Mouse (Mus musculus): ENCODE data around the gene March6. TPM values are rescaled to one million over a fixed set of nuclear protein-coding genes. Genes with fewer than 3 reads are reported as not detected.

The March6 gene
- polyA plus RNA-seq, 1 experiment from 2014 or later = 40.5 TPM

GRCm38 (mm10) chr15:31431847-31432246 is 99.0 kb downstream of the March6 start:
- Histone ChIP-seq H3K27me3 (ENCODE audit: control insufficient read depth, insufficient read depth, low read length) (no peaks in the 10 kb centered on the region), H3K4me1 (ENCODE audit: control insufficient read depth, insufficient read depth, low read length) (no peaks in the 10 kb centered on the region), H3K36me3 (ENCODE audit: control insufficient read depth, insufficient read depth, low read length) (no peaks in the 10 kb centered on the region), H3K27ac (replicated peaks; ENCODE audit: low read depth, low read length) (no peak overlapping the region), H3K4me3 (ENCODE audit: low read depth, low read length) (no peak overlapping the region), H3K9me3 (ENCODE audit: control insufficient read depth, low read length) (no peaks in the 10 kb centered on the region), H3K9ac (ENCODE audit: low read length) (no peak overlapping the region), H3K4me2 (ENCODE audit: low read depth, severe bottlenecking) (no peak overlapping the region)
- WGBS = 88% methylated on average over 8 of the region's 8 CpGs
- DNase-seq (ENCODE audit: low spot score) (no peak), ATAC-seq (ENCODE audit: insufficient number of reproducible peaks, low FRiP score, low TSS enrichment, low read depth) (no peak)

- WGBS = 85% methylated on average over 2 of the region's 2 CpGs
- Histone ChIP-seq H3K4me3 (ENCODE audit: low read depth, low read length) (no peak overlapping the region), H3K27me3 (ENCODE audit: control insufficient read depth, insufficient read depth, low read length) (no peaks in the 10 kb centered on the region), H3K36me3 (ENCODE audit: control insufficient read depth, insufficient read depth, low read length) (no peaks in the 10 kb centered on the region), H3K27ac (replicated peaks; ENCODE audit: low read depth, low read length) (no peak overlapping the region), H3K9me3 (ENCODE audit: control insufficient read depth, low read length) (no peaks in the 10 kb centered on the region), H3K9ac (ENCODE audit: low read length) (no peak overlapping the region), H3K4me1 (ENCODE audit: control insufficient read depth, insufficient read depth, low read length) (no peaks in the 10 kb centered on the region), H3K4me2 (ENCODE audit: low read depth, severe bottlenecking) (no peak overlapping the region)
- no peak for ATAC-seq (ENCODE audit: insufficient number of reproducible peaks, low FRiP score, low TSS enrichment, low read depth)
- DNase-seq (ENCODE audit: low spot score) = peak; percentile 56
Measured at GRCm38 (mm10) chr15:31430014-31430413, 100.8 kb downstream of the March6 start.

- H3K4me1 ChIP-seq (ENCODE audit: control insufficient read depth, insufficient read depth, low read length) = no peaks in the 10 kb centered on the region
- no peak overlapping the region for H3K4me2 ChIP-seq (ENCODE audit: low read depth, severe bottlenecking)
- no peaks in the 10 kb centered on the region for H3K27me3 ChIP-seq (ENCODE audit: control insufficient read depth, insufficient read depth, low read length)
- ATAC-seq (ENCODE audit: insufficient number of reproducible peaks, low FRiP score, low TSS enrichment, low read depth) (no peak), DNase-seq (ENCODE audit: low spot score) (no peak)
- 81% methylated on average over 7 of the region's 7 CpGs for WGBS
- H3K36me3 ChIP-seq (ENCODE audit: control insufficient read depth, insufficient read depth, low read length) = no peaks in the 10 kb centered on the region
- H3K4me3 ChIP-seq (ENCODE audit: low read depth, low read length) = no peak overlapping the region
- no peak overlapping the region for H3K27ac ChIP-seq (replicated peaks; ENCODE audit: low read depth, low read length)
- H3K9ac ChIP-seq (ENCODE audit: low read length) = no peak overlapping the region
- no peaks in the 10 kb centered on the region for H3K9me3 ChIP-seq (ENCODE audit: control insufficient read depth, low read length)
Measured at GRCm38 (mm10) chr15:31429429-31429828, 101.4 kb downstream of the March6 start.

- ATAC-seq (ENCODE audit: insufficient number of reproducible peaks, low FRiP score, low TSS enrichment, low read depth) (no peak), DNase-seq (ENCODE audit: low spot score) (no peak)
- H3K9ac ChIP-seq (ENCODE audit: low read length) = no peak overlapping the region
- no peak overlapping the region for H3K4me2 ChIP-seq (ENCODE audit: low read depth, severe bottlenecking)
- no peaks in the 10 kb centered on the region for H3K27me3 ChIP-seq (ENCODE audit: control insufficient read depth, insufficient read depth, low read length)
- no peak overlapping the region for H3K27ac ChIP-seq (replicated peaks; ENCODE audit: low read depth, low read length)
- H3K4me3 ChIP-seq (ENCODE audit: low read depth, low read length) = no peak overlapping the region
- 79% methylated on average over 12 of the region's 12 CpGs for WGBS
- H3K9me3 ChIP-seq (ENCODE audit: control insufficient read depth, low read length) = no peaks in the 10 kb centered on the region
- no peaks in the 10 kb centered on the region for H3K4me1 ChIP-seq (ENCODE audit: control insufficient read depth, insufficient read depth, low read length)
- H3K36me3 ChIP-seq (ENCODE audit: control insufficient read depth, insufficient read depth, low read length) = no peaks in the 10 kb centered on the region
Measured at GRCm38 (mm10) chr15:31428571-31428970, 102.3 kb downstream of the March6 start.

GRCm38 (mm10) chr15:31427390-31427789 is 103.5 kb downstream of the March6 start:
- no peak for ATAC-seq (ENCODE audit: insufficient number of reproducible peaks, low FRiP score, low TSS enrichment, low read depth)
- H3K27me3 ChIP-seq (ENCODE audit: control insufficient read depth, insufficient read depth, low read length) = no peaks in the 10 kb centered on the region
- no peak overlapping the region for H3K4me2 ChIP-seq (ENCODE audit: low read depth, severe bottlenecking)
- 56% methylated on average over 3 of the region's 3 CpGs for WGBS
- H3K9ac ChIP-seq (ENCODE audit: low read length) = no peak overlapping the region
- H3K27ac ChIP-seq (replicated peaks; ENCODE audit: low read depth, low read length) = no peak overlapping the region
- no peaks in the 10 kb centered on the region for H3K9me3 ChIP-seq (ENCODE audit: control insufficient read depth, low read length)
- no peaks in the 10 kb centered on the region for H3K36me3 ChIP-seq (ENCODE audit: control insufficient read depth, insufficient read depth, low read length)
- H3K4me3 ChIP-seq (ENCODE audit: low read depth, low read length) = no peak overlapping the region
- DNase-seq (ENCODE audit: low spot score) = no peak
- no peaks in the 10 kb centered on the region for H3K4me1 ChIP-seq (ENCODE audit: control insufficient read depth, insufficient read depth, low read length)

GRCm38 (mm10) chr15:31426066-31426706 is 104.7 kb downstream of the March6 start:
- no peaks in the 10 kb centered on the region for H3K9me3 ChIP-seq (ENCODE audit: control insufficient read depth, low read length)
- no peak overlapping the region for H3K9ac ChIP-seq (ENCODE audit: low read length)
- H3K4me3 ChIP-seq (ENCODE audit: low read depth, low read length) = no peak overlapping the region
- H3K27ac ChIP-seq (replicated peaks; ENCODE audit: low read depth, low read length) = no peak overlapping the region
- H3K36me3 ChIP-seq (ENCODE audit: control insufficient read depth, insufficient read depth, low read length) = no peaks in the 10 kb centered on the region
- ATAC-seq (ENCODE audit: insufficient number of reproducible peaks, low FRiP score, low TSS enrichment, low read depth) (no peak), DNase-seq (ENCODE audit: low spot score) (no peak)
- no peak overlapping the region for H3K4me2 ChIP-seq (ENCODE audit: low read depth, severe bottlenecking)
- no peaks in the 10 kb centered on the region for H3K4me1 ChIP-seq (ENCODE audit: control insufficient read depth, insufficient read depth, low read length)
- no peaks in the 10 kb centered on the region for H3K27me3 ChIP-seq (ENCODE audit: control insufficient read depth, insufficient read depth, low read length)
- WGBS = 45% methylated on average over 8 of the region's 8 CpGs

GRCm38 (mm10) chr15:31422649-31423369 is 108.0 kb downstream of the March6 start:
- no peak for ATAC-seq (ENCODE audit: insufficient number of reproducible peaks, low FRiP score, low TSS enrichment, low read depth)
- 54% methylated on average over 7 of the region's 7 CpGs for WGBS

GRCm38 (mm10) chr15:31419037-31419436 is 111.8 kb downstream of the March6 start:
- Histone ChIP-seq H3K27ac (replicated peaks; ENCODE audit: low read depth, low read length) (no peak overlapping the region), H3K27me3 (ENCODE audit: control insufficient read depth, insufficient read depth, low read length) (no peaks in the 10 kb centered on the region), H3K9me3 (ENCODE audit: control insufficient read depth, low read length) (no peaks in the 10 kb centered on the region), H3K36me3 (ENCODE audit: control insufficient read depth, insufficient read depth, low read length) (no peaks in the 10 kb centered on the region), H3K4me3 (ENCODE audit: low read depth, low read length) (no peak overlapping the region), H3K9ac (ENCODE audit: low read length) (no peak overlapping the region), H3K4me1 (ENCODE audit: control insufficient read depth, insufficient read depth, low read length) (0 out of 2 replicates have a peak, but pooled peaks cover 3% of the 10 kb centered on the region), H3K4me2 (ENCODE audit: low read depth, severe bottlenecking) (no peak overlapping the region)
- DNase-seq (ENCODE audit: low spot score) (peak; percentile 45), ATAC-seq (ENCODE audit: insufficient number of reproducible peaks, low FRiP score, low TSS enrichment, low read depth) (no peak)
- 34% methylated on average over 9 of the region's 9 CpGs for WGBS

More at GRCm38 (mm10) chr15:31422649-31423369, 108.0 kb downstream of the March6 start:
- Histone ChIP-seq H3K4me1 (ENCODE audit: control insufficient read depth, insufficient read depth, low read length) (0 out of 2 replicates have a peak, but pooled peaks cover 3% of the 10 kb centered on the region), H3K9ac (ENCODE audit: low read length) (no peak overlapping the region), H3K4me3 (ENCODE audit: low read depth, low read length) (no peak overlapping the region), H3K4me2 (ENCODE audit: low read depth, severe bottlenecking) (no peak overlapping the region), H3K9me3 (ENCODE audit: control insufficient read depth, low read length) (no peaks in the 10 kb centered on the region), H3K27me3 (ENCODE audit: control insufficient read depth, insufficient read depth, low read length) (no peaks in the 10 kb centered on the region), H3K27ac (replicated peaks; ENCODE audit: low read depth, low read length) (no peak overlapping the region), H3K36me3 (ENCODE audit: control insufficient read depth, insufficient read depth, low read length) (no peaks in the 10 kb centered on the region)
- DNase-seq (ENCODE audit: low spot score) = no peak
